Mouse (Mus musculus) heart, postnatal 0 days (tissue): ENCODE measurements around the gene Vav1. TPM values are rescaled to one million over a fixed set of nuclear protein-coding genes. Genes with fewer than 3 reads are reported as not detected.

Experiments used
- ATAC-seq: fragments of 200-750 bp; cut with Nextera tagmentation; 2 replicates; pipeline ENCODE4 v1.8.0; 2017; ENCODE audit warnings: low read depth, moderate number of reproducible peaks, moderate library complexity; ENCODE audit not compliant: insufficient read depth
- DNase-seq: peaks from one replicate; pipeline ENCODE4 v3.0.0-alpha.2; 2016; ENCODE audit warnings: low spot score
- H3K27ac ChIP-seq: fragments of 300-500 bp; sonication (generic); 2 replicates; pipeline ENCODE4 v1.5.1; 2014; ENCODE audit warnings: low read depth, mild to moderate bottlenecking
- H3K27me3 ChIP-seq: fragments of 300-500 bp; sonication (generic); 2 replicates; pipeline ENCODE4 v1.6.1; 2014; ENCODE audit warnings: low read length, mixed read lengths; ENCODE audit not compliant: control insufficient read depth, insufficient read depth
- H3K36me3 ChIP-seq: fragments of 300-500 bp; sonication (generic); replicated peaks from 2 replicates; pipeline ENCODE4 v1.6.1; 2014; ENCODE audit warnings: low read length, mixed read lengths; ENCODE audit not compliant: control insufficient read depth, insufficient read depth
- H3K4me1 ChIP-seq: fragments of 300-500 bp; sonication (generic); 2 replicates; pipeline ENCODE4 v1.6.1; 2014; ENCODE audit warnings: antibody characterized with exemption; ENCODE audit not compliant: control insufficient read depth, insufficient read depth
- H3K4me2 ChIP-seq: fragments of 300-500 bp; sonication (generic); 2 replicates; pipeline ENCODE4 v1.6.1; 2014; ENCODE audit warnings: low read depth, mild to moderate bottlenecking, low read length, moderate library complexity
- H3K4me3 ChIP-seq: fragments of 300-500 bp; sonication (generic); 2 replicates; pipeline ENCODE4 v1.5.1; 2014; ENCODE audit warnings: low read depth, low read length
- H3K9ac ChIP-seq: fragments of 300-500 bp; sonication (generic); replicated peaks from 2 replicates; pipeline ENCODE4 v1.6.1; 2014; ENCODE audit warnings: low read depth, low read length, mixed read lengths
- H3K9me3 ChIP-seq: fragments of 300-500 bp; sonication (generic); replicated peaks from 2 replicates; pipeline ENCODE4 v1.6.1; 2016; ENCODE audit warnings: low read length; ENCODE audit not compliant: control insufficient read depth
- CTCF ChIP-seq: IDR thresholded peaks from 2 replicates; pipeline ENCODE4 v1.5.1; 2016; ENCODE audit warnings: antibody characterized with exemption, control low read depth, low read depth
- EP300 ChIP-seq: IDR thresholded peaks from 2 replicates; pipeline ENCODE4 v1.6.1; 2016; ENCODE audit warnings: antibody characterized with exemption, low read depth
- WGBS: fragments of 180-500 bp; shearing (Covaris S2); extraction: QIAGEN DNeasy Blood & Tissue Kit; methylation state at CpG from one replicate; pipeline ENCODE4 v1.1.7; 2014; 5-methylcytosine and 5-hydroxymethylcytosine counted together
- polyA plus RNA-seq: library from polyadenylated mRNA; unstranded; fragments of >200 nt; fragmentation: Nextera tagmentation; extraction: Ambion mirVana; gene quantifications from 2 replicates; pipeline ENCODE4 v1.2.1, GENCODE M21; 2015
- total RNA-seq: library from RNA; depleted of rRNA; stranded (reverse); fragments of >200 nt; gene quantifications from 2 replicates; pipeline ENCODE4 v1.2.3, GENCODE M21; 2014; ENCODE audit warnings: low replicate concordance

Gene Vav1
- total and polyA plus RNA-seq, 2 experiments from 2014 or later: 1.0 to 2.6 TPM

GRCm38 (mm10) chr17:57256921-57257485 is 21.9 kb upstream of the Vav1 start:
- no peak for TF ChIP-seq EP300
- TF ChIP-seq CTCF: no peak
- Histone ChIP-seq H3K27me3 (no peaks in the 10 kb centered on the region), H3K4me1 (no peaks in the 10 kb centered on the region), H3K36me3 (peaks cover 88% of the 10 kb centered on the region), H3K4me3 (no peak overlapping the region), H3K4me2 (no peak overlapping the region), H3K27ac (no peak overlapping the region), H3K9ac (no peak overlapping the region), H3K9me3 (no peaks in the 10 kb centered on the region)
- 95% methylated on average over 22 of the region's 22 CpGs for WGBS
- ATAC-seq (no peak), DNase-seq (no peak)

GRCm38 (mm10) chr17:57258191-57258590 is 20.7 kb upstream of the Vav1 start:
- no peak overlapping the region for H3K4me3 ChIP-seq
- peaks cover 98% of the 10 kb centered on the region for H3K36me3 ChIP-seq
- no peaks in the 10 kb centered on the region for H3K4me1 ChIP-seq
- no peak for ATAC-seq
- no peaks in the 10 kb centered on the region for H3K9me3 ChIP-seq
- no peak overlapping the region for H3K27ac ChIP-seq
- DNase-seq: no peak
- H3K27me3 ChIP-seq: no peaks in the 10 kb centered on the region
- no peak for TF ChIP-seq CTCF
- TF ChIP-seq EP300: no peak
- 98% methylated on average over 3 of the region's 3 CpGs for WGBS
- H3K9ac ChIP-seq: no peak overlapping the region
- H3K4me2 ChIP-seq: no peak overlapping the region

- Histone ChIP-seq H3K36me3 (peaks cover 87% of the 10 kb centered on the region), H3K4me3 (no peak overlapping the region), H3K27me3 (no peaks in the 10 kb centered on the region), H3K9me3 (no peaks in the 10 kb centered on the region), H3K9ac (no peak overlapping the region), H3K4me1 (peaks cover under 1% of the 10 kb centered on the region; the same call in 1 of the 2 replicates), H3K4me2 (no peak overlapping the region), H3K27ac (no peak overlapping the region)
- WGBS: 82% methylated on average over 8 of the region's 8 CpGs
- no peak for ATAC-seq
- TF ChIP-seq EP300 (no peak), CTCF (no peak)
- DNase-seq: no peak
Measured at GRCm38 (mm10) chr17:57259742-57260141, 19.2 kb upstream of the Vav1 start.

GRCm38 (mm10) chr17:57260351-57260750 is 18.5 kb upstream of the Vav1 start:
- no peak overlapping the region for H3K4me3 ChIP-seq
- DNase-seq (no peak), ATAC-seq (0 out of 2 replicates have a peak, but pooled peaks have one; percentile 18)
- H3K9me3 ChIP-seq: no peaks in the 10 kb centered on the region
- H3K9ac ChIP-seq: no peak overlapping the region
- H3K27me3 ChIP-seq: no peaks in the 10 kb centered on the region
- H3K27ac ChIP-seq: no peak overlapping the region
- H3K4me1 ChIP-seq: peaks cover 6% of the 10 kb centered on the region; the same call in 1 of the 2 replicates
- TF ChIP-seq CTCF (no peak), EP300 (no peak)
- peaks cover 81% of the 10 kb centered on the region for H3K36me3 ChIP-seq
- WGBS: 67% methylated on average over 9 of the region's 9 CpGs
- no peak overlapping the region for H3K4me2 ChIP-seq

- H3K27me3 ChIP-seq: no peaks in the 10 kb centered on the region
- H3K4me2 ChIP-seq: no peak overlapping the region
- ATAC-seq: no peak
- H3K36me3 ChIP-seq: peaks cover 72% of the 10 kb centered on the region
- no peak for DNase-seq
- no peaks in the 10 kb centered on the region for H3K9me3 ChIP-seq
- WGBS: 89% methylated on average over 4 of the region's 4 CpGs
- H3K27ac ChIP-seq: no peak overlapping the region
- H3K4me3 ChIP-seq: no peak overlapping the region
- no peak for TF ChIP-seq CTCF
- no peak for TF ChIP-seq EP300
- H3K9ac ChIP-seq: no peak overlapping the region
- H3K4me1 ChIP-seq: peaks cover 6% of the 10 kb centered on the region; the same call in 1 of the 2 replicates
Measured at GRCm38 (mm10) chr17:57261286-57261685, 17.6 kb upstream of the Vav1 start.

GRCm38 (mm10) chr17:57261796-57262195 is 17.1 kb upstream of the Vav1 start:
- ATAC-seq (no peak), DNase-seq (no peak)
- no peak overlapping the region for H3K9ac ChIP-seq
- no peak overlapping the region for H3K27ac ChIP-seq
- no peak overlapping the region for H3K4me3 ChIP-seq
- no peak overlapping the region for H3K4me2 ChIP-seq
- H3K36me3 ChIP-seq: peaks cover 67% of the 10 kb centered on the region
- TF ChIP-seq EP300 (no peak), CTCF (no peak)
- WGBS: 45% methylated on average over 1 of the region's 1 CpGs
- no peaks in the 10 kb centered on the region for H3K27me3 ChIP-seq
- no peaks in the 10 kb centered on the region for H3K9me3 ChIP-seq
- H3K4me1 ChIP-seq: peaks cover 6% of the 10 kb centered on the region; the same call in 1 of the 2 replicates
